Mouse (Mus musculus): ENCODE data around the gene Mtnr1b.
"Not testable (repeated sequence)": the region's sequence is repeated elsewhere in the genome, so short reads cannot be mapped to it uniquely, and the experiment has no call there.

Gene Mtnr1b

DNA sequence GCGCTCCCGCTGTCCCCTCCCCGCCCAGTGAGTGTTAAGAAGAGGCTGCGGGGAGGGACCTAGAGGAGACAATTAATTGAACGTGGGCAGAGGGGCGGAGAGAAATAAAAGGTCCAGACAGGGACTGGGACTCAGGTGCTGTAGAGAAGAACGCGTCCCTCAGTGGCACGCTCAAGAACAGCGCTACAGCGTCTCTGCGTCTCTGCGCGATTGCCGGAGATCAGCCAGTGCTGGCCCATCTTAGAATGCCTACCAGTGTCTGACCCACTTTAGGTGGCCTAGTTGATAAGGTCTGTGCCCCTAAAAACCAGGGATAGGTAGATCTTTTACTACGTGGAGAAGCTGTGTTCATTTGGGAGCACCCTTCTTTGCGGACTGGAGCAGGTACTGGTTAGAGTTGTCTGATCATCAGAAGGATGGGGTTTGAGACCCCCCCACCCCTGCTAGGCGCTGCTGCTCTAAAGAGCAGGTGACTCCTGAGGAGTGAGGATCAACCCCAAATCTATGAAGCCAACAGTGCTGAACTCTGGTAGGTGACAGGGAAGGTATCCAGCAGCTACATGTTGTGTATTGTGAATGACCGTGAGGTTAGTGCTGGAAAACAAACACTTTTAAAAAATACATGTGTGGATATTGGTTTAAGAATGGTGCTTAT lies at the start of gene Mtnr1b:
Gene Mtnr1b (minus strand): TSS at position 51 of the 655 bp plus-strand sequence.
- DNase-seq (ENCODE audit: extremely low read depth, insufficient read length, low spot score): no peak

DNA sequence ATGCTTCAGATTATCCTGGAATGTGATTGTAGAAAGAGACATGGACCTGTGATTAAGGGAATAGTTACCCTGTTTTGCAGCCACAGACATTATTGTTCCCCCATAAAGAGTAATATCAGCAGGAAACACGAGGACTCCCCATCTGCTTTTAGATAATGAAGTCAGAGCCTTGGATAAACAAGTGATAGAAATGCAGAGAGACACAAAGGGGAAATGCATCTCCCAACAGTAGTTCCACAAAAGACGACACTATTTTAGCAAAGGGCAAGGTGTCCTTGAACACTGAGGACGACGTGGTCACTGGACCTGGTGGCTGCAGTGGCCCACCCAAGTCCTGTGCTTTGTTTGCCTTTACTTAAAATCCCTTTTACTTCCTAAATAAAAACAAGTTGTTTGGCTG lies 45.9 kb upstream of the Mtnr1b start:
- DNase-seq (ENCODE audit: extremely low read depth, insufficient read length, low spot score): no peak

DNA sequence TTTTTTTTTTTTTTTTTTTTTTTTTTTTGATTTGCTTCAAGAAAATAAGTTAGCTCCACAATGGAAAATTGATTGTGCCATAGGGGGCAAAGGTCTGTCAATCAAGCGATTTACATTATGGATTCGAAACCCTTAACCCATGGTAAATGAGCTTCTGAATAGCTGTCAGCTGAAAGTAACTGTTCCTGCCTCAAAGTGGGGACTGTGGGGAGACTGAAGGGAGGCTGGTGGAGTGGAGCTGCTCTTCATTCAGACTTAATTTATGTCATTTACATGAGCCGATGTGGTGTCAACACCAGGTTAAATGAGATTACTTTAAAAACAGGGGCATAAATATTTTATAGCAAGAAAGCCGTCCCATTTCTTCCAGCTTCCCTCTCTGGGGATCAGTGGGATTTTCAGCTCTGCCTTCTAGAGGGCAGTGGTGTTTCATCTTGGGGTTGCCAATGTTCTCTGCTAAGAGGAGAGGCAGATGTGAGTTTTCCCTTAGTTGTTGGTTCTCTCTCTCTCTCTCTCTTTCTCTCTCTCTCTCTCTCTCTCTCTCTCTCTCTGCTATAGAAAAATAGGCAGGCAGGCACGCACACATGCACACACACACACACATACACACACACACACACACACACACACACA lies 45.1 kb upstream of the Mtnr1b start:
- DNase-seq (ENCODE audit: extremely low read depth, insufficient read length, low spot score): no peak

DNA sequence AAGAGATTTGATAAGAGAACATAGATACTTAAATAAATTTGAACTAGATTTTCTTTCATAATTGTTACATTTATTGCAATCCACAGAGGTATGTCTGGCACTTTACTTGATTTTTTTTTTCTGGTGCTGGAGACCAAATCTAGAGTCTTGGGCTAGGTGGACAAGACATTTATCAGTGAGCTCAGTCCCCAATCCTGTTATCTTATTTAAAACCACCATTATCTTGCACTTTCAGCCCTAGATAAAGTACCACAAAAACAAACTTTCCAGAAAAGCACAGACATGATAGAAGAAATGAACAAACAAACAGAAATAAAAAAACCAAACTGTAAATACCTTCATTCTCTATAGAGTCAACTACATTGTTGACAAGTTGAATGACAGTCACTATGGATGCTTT lies 42.2 kb upstream of the Mtnr1b start:
- DNase-seq (ENCODE audit: extremely low read depth, insufficient read length, low spot score): no peak

DNA sequence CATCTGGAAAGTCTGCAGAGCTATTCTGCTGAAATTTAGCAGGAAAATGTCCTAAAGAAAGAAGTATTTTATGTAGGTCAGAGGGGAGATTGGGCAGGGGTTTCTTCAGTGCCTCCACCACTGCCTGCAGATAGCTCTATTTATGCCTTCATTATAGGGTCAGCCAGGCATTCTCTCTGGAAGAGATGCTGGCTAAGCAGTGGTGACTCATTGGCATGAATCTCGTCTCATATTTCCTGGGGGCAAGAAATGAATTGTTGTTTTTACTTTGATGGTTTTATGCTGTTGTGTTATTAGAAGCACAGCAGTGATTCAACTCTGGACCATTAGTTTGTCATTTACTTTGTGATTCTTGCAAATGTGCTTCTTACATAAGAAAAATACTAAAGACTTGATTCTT lies 38.4 kb upstream of the Mtnr1b start:
- no peak for DNase-seq (ENCODE audit: extremely low read depth, insufficient read length, low spot score)

DNA sequence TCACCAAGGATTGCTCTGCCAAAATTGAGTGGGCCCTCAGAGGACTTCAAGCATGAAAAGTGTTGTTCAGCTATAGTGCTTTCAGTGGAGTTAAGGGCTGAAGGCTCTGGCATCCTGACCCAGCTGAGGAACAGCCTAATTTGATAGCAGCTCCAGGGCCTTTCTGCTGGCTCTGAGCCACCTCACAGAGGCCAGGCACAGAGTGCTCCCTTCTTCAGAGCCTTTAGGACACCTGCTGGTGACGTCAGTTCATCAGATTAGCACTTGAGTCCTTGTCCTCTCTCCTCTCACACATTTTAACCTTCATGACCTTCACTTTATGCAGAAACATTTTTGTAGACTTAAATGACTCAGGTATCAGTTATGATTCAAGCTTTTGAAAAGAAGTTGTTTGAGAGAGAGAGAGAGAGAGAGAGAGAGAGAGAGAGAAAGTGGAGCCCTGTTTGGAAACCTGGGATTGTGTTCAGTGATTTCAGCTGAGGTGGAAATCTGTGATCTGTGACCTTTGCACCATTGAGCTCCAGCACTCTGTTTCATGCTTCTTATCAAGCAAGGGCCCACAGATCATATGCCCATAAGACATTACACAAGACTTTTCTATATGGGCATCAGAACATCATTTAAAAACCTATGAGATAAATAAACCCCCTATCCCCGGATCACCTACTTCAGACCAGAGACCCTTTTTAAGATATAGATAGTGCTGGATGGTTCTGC lies 35.2 kb upstream of the Mtnr1b start:
- no peak for DNase-seq (ENCODE audit: extremely low read depth, insufficient read length, low spot score)

DNA sequence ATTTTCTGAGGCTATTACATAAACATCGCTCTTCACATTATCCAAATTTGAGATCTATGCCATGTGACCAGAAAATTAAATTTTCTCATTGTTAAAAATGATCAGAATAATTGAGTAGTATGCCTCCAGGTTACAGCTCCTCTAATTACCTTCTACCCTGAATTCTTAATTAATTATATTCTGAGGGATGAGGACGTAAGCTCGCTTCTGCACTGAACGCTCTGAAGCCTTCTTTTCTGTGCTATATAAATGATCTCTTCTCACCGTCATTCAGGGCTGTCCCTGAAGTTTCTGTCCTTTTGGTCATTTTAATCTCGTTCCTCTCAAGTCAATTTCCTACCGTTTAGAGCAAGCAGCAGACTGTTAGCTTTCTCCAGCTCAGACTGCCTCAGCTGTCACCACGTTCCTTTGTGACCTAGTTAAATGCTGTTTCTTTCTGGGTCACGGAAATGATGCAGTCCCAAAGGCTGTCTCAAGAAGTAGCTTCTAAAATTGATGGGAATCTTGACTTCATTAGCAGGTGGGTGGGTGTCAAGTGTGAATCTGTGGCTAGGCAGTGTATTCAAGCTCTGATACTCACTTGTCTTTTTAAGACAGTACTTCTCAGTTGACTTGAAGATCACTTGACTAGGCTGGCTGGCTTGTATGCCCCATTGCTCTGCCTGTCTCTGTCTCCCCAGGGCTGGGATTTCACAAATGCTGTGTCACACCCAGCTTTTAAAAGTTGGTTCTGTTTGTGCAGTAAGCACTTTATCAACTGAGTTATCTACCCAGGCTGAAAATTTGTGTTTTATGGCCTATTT lies 29.8 kb upstream of the Mtnr1b start:
- DNase-seq (ENCODE audit: extremely low read depth, insufficient read length, low spot score): no peak

DNA sequence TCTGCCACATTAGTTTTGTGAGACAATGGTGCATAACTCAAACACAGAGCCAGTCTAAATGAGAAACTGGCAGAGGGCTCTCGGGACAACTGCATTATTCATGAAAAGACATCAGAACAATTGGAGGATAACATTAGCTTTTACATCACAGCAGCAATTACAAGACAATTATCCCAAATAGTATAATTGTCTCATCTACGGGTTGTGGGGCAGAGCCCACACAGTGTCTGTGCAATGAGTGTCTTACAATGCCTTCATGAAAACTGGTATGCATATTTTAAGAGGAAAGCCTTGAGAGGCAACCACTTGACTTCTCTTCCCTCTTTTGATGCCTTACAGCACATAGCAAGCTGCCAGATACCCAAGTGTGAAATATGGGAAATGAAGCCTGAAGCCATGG lies 23.8 kb upstream of the Mtnr1b start:
- DNase-seq (ENCODE audit: extremely low read depth, insufficient read length, low spot score): no peak

DNA sequence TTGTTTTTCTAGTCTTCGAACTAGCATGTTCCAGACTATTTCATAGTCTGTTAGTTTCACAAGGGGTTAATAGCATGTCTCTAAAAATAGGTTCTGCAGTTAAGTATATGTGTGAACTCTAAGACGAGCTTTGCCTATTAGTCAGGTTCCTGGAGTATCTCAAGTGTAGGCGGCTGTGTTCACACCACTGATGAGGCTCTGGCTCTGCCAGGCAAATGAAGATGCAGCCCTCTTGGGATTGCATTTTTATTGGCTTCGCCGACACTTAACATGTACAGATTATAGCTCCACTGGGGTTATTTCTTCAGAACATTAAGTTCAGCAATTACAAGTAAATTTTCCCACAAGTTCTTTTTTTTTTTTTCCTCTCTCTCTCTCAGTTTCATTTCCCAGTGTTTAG lies 12.4 kb upstream of the Mtnr1b start:
- DNase-seq (ENCODE audit: extremely low read depth, insufficient read length, low spot score): no peak

DNA sequence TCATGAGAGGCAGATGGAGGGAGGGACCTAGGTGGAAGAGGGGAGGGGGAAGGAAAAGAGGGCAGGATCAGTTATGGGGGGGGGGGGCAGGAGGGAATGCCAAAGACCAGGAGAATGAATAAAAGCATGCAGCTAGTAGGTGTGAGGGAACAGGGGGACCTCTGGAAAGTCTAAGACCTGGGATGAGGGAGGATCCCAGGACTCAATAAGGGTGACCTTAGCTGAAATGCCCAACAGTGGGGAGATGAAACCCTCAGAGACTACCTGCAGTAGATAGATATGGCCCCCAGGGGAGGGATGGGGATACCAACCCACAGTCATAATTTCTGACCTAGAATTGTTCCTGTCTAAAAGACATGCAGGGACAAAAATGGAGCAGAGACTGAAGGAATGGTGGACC lies 6.4 kb upstream of the Mtnr1b start:
- no peak for DNase-seq (ENCODE audit: extremely low read depth, insufficient read length, low spot score)

DNA sequence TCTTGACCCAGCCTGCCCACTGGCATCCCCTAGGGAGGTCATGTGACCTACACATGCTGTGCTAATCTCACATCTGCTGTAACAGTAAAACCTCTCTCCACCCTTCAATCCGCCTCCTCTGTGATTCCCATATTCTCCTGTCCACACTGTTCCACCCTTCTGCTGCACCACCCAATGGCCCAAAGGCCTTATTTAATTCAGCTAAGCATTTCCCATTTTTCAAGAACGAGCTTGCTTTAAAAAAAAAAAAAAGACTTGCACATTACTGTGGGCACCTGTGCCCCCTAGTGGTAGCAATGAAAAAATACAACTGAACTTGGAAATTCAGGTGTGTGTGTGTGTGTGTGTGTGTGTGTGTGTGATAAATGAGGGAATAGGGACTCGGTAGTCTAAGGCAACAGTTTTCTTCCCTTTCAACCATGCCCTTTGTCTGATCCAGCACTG lies 5.8 kb upstream of the Mtnr1b start:
- peak; percentile 26 for DNase-seq (ENCODE audit: extremely low read depth, insufficient read length, low spot score)

DNA sequence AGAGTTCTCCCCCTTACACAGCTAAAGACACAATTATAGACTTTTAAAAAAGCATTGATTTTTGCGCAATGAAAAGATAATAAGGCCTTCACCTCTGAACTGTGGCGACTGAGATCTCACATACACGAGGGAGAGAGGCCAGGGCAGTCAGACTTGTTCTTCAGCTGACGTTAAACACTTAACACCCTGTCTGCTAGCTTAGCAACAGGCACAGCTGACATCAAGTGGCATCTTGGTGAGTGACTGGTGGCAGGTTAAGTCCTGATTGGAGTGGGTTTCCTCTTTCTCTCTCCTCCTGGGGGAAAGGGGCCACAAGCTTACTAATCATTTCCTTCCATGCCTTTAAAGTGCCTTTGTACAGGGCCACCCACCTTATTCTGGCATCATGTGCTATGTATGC lies 4.3 kb downstream of the Mtnr1b start:
- DNase-seq (ENCODE audit: extremely low read depth, insufficient read length, low spot score): no peak

DNA sequence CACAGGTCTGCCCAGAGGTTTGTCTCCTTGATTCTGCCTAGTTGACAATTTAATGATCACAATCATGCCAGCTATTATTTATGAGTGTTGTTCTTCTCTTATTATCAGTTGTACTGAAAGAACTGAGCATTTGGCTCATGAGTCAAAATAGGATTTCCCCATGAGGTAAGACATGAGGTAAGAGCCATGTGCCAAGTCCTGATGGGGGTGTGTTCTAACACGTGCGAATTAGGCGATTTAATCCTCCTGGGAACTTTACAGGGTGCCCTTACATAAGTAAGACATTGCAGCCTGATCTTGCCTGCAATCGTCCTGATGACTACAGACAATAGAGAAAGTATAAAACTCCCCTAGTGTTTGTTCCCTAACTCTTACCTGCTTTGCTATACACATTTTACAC lies 4.9 kb downstream of the Mtnr1b start:
- DNase-seq (ENCODE audit: extremely low read depth, insufficient read length, low spot score): no peak

DNA sequence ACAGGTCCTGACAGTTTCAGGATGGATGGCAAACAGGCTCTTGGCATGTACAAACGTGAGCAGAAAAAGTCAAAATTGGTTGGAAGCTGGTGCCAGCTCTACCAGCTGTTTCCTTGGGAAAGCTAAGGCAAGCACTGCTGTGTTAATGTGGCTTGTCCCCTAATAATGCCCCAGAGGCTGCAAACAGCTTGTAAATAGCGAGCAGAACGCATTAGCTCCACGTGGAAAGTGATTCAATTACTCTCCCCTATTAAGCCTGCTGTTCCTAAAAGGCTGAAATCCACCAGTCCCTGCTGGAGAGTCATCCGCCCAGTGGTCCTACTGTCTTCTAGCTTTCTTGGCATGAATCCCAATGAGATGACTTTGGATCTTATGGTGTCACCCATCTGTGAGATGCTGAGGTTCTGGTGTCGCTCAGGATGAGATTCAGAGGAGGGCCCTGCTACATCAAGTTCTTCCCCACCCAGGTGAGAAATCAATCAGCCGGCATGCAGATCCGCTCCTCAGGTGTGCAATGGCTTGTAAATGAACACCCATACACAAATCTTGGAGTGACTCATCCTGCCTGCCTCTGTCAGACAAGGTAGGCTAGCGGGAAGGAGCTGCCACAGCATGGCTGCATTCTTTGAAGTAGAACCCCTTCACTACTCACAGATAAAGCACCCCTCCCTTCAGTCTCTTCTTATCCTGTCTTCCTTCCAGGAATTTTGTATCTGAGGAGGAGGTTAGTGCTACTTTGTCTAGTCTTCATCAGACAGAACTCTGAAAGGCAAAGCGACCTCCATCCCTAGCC lies 7.9 kb downstream of the Mtnr1b start:
- no peak for DNase-seq (ENCODE audit: extremely low read depth, insufficient read length, low spot score)

DNA sequence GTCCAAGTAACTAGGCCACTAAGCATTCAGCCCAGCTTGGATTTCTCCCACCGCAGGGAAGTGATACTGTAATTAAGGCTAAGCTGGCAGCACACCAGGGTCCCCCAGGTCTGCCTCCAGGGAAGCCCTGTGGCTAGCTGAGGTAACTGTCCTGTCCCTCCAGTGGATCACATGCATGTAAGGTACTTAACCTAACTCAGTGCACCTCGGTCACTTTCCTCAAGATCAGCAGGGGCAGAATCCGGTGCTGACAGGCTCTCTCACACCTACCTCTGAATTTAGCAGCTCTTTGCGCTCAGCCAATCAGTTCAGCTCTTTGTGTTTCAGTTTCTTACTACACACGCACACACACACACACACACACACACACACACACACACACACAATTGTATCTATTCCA lies 13.0 kb downstream of the Mtnr1b start:
- no peak for DNase-seq (ENCODE audit: extremely low read depth, insufficient read length, low spot score)

DNA sequence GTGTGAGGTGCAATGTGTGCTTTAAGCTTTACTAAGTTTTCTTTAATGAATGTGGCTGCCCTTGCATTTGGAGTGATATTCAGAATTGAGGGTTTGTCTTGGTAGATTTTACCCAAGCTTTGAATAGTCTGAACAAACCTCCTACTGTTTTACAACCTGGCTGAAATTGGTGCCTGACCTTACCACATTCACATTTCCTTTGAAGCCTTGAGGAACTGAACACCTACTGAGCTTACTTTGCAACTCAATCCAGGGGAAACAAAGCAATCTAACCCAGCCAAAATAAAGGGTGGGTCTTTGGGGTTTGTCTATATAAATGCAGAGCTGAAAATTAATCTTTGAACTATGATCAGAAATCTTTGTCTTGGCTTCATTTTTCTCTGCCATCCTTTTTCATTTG lies 23.6 kb downstream of the Mtnr1b start:
- no peak for DNase-seq (ENCODE audit: extremely low read depth, insufficient read length, low spot score)

DNA sequence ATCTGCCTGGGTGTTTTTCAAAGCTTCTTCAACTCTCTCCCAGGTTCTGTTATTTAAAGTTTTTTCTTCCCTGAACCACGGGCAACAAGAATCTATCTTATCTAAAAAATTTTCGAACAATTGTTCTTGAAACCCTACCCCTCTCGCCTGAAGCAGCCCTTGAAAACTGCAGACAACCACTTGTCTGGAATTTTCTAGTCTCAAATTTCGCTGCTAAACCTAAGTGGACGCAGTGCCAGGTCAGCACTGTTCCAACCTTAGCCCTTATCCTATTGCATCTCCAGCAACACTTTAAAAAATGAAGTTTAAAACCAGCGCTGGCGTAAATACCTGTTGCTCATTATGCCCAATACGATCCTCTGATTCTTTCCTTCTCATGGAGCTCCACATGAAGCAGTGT lies 29.0 kb downstream of the Mtnr1b start:
- no peak for DNase-seq (ENCODE audit: extremely low read depth, insufficient read length, low spot score)

DNA sequence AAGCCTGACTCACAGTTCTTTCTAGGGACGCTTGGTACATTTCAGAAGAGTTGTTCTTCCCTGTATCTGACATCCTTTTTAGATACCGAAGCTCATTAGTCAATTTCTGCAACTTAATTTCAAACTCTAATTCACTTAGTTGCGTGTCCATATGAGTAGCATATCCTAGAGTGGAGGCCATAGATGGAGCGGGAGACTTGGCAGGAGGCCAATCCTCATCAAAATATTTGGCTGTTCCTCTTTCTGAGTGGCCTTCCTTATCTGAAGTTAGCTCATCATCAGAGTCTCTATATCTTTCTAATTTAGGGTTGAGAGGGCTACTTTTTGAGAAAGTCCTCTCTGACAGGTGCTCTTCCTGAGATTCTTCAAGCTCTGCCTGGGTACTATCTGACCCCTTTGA lies 29.4 kb downstream of the Mtnr1b start:
- DNase-seq (ENCODE audit: extremely low read depth, insufficient read length, low spot score): not testable (repeated sequence)

DNA sequence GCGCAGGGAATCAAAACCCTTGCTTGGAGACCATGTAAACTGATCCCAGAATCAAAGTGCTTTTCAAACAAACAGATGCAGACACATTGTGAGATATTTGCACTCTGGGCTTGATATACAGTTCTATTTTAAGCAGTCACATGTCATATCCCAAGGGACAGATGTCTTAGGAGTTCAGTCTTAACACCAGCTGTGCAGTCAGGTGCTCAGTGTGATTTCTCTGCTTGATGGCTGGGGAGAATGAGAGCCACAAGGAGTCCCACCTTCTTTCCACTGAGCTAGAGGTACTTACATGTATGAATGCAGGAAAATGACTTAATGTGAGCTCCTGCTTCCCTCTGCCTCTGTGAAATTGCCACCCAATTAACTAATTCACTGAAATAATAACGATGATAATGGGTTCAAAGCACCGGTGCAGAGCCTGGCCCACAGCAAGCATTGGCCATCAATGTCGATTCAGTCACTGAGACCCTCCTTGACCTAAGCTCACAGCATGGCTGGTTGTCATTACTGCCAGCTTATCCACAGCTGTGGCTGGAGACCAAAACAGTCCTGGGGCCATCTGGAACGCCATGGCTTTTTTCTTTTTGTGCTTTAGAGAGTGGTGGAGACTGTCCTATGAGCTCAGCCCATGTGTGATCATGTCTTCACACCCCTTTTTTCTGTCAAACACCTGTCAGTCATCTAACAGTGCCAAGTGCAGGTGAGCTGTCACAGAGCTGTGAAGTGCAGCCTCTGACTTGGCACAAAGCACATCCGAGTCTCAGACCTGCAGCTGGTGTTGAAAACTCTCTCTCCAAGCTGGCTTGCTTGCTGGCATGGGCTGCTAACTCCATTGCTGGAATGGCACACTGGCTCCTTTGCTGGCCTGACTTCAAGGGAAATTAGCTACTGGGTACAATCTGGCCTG lies 61.1 kb downstream of the Mtnr1b start:
- no peak for DNase-seq (ENCODE audit: extremely low read depth, insufficient read length, low spot score)

All from 3134 (cell line).